Mouse (Mus musculus) small intestine, adult 2 months (tissue): Measurements from ENCODE around the gene Ptprm. TPM values are rescaled to one million over a fixed set of nuclear protein-coding genes. Genes with fewer than 3 reads are reported as not detected.

Experiments
- H3K27ac ChIP-seq: fragments of 200-500 bp; 2 replicates; pipeline ENCODE4 v1.5.1; 2012; ENCODE audit warnings: low read depth, low read length, control low read depth, inconsistent platforms; ENCODE audit not compliant: insufficient read depth
- H3K27me3 ChIP-seq: fragments of 200-500 bp; 2 replicates; pipeline ENCODE4 v1.6.1; 2012; ENCODE audit warnings: mild to moderate bottlenecking, moderate library complexity, low read length, inconsistent platforms; ENCODE audit not compliant: control insufficient read depth, insufficient read depth
- H3K36me3 ChIP-seq: fragments of 200-500 bp; 2 replicates; pipeline ENCODE4 v1.6.1; 2012; ENCODE audit warnings: mild to moderate bottlenecking, low read length, control low read depth, inconsistent platforms; ENCODE audit not compliant: control insufficient read depth, insufficient read depth
- H3K4me1 ChIP-seq: fragments of 200-500 bp; 2 replicates; pipeline ENCODE4 v1.6.1; 2012; ENCODE audit warnings: low read length, inconsistent platforms, mixed read lengths; ENCODE audit not compliant: control insufficient read depth, insufficient read depth, insufficient read length
- H3K4me3 ChIP-seq: fragments of 200-500 bp; 2 replicates; pipeline ENCODE4 v1.5.1; 2012; ENCODE audit warnings: low read depth, mild to moderate bottlenecking, control low read depth, inconsistent platforms, low read length, moderate library complexity
- CTCF ChIP-seq: fragments of 200-500 bp; IDR thresholded peaks from 2 replicates; pipeline ENCODE4 v1.5.1; 2012; ENCODE audit warnings: low read depth, mild to moderate bottlenecking, control low read depth, inconsistent platforms, low read length, moderate library complexity, mixed read lengths; ENCODE audit not compliant: insufficient replicate concordance, insufficient read length; ENCODE audit errors: extremely low read depth
- POLR2A ChIP-seq: fragments of 200-500 bp; IDR thresholded peaks from 2 replicates; pipeline ENCODE4 v1.6.1; 2012; ENCODE audit warnings: low read depth, mild to moderate bottlenecking, control low read depth, inconsistent platforms, low read length, moderate library complexity
- WGBS: fragments of 180-500 bp; shearing (Covaris S2); methylation state at CpG from one replicate; pipeline ENCODE4 v1.1.7; 2018; 5-methylcytosine and 5-hydroxymethylcytosine counted together
- polyA plus RNA-seq: library from polyadenylated mRNA; depleted of rRNA; stranded (reverse); fragments of >200 nt; gene quantifications from 2 replicates; pipeline ENCODE4 v1.2.3, GENCODE M21; 2012

Gene Ptprm
- polyA plus RNA-seq, 1 experiment: 3.8 TPM

DNA sequence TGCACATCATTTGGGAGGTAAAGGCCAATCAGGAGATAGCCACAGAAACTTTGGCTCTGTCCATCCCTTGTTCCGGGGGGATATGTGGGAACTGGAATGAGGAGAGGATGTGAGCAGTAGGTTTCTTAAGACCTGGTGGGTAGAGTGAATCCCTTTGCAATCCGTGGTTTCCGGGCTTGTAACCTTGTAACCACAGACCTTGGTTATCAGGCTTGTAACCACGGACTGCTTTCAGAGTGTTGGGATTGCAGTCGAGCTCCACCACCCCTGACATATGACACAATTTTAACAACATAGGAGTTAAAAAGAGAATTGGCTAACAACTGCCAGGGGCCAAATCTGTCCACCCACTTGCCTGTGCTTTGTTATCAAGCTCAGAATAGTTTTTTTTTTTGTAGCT is 270.2 kb downstream of the Ptprm start:
- no peak overlapping the region for H3K27ac ChIP-seq
- no peak for TF ChIP-seq CTCF
- no peak for TF ChIP-seq POLR2A
- WGBS: 64% methylated on average over 5 of the region's 5 CpGs
- no peaks in the 10 kb centered on the region for H3K27me3 ChIP-seq
- no peaks in the 10 kb centered on the region for H3K36me3 ChIP-seq
- no peaks in the 10 kb centered on the region for H3K4me1 ChIP-seq
- no peak overlapping the region for H3K4me3 ChIP-seq

DNA sequence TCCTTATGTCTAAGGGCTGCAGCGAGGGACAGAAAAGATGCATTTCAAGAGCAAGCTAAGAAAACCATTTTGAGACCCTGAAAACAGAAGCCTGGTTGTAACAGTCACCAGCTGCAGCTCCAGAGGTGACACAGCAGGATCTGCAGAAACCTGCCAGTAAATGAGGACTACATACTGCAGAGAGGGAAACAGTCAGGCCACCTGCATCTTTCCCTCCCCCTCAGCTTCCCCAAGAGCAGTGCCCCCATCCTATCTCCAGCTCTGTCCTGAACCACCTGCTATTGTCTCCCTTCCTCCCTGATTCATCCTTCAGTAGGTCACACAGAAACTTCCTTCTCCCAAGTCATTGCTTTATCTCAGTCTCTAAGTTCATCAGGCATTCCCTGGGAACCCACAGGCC is 274.7 kb downstream of the Ptprm start:
- Histone ChIP-seq H3K4me3 (no peak overlapping the region), H3K27me3 (no peaks in the 10 kb centered on the region), H3K4me1 (no peaks in the 10 kb centered on the region), H3K36me3 (no peaks in the 10 kb centered on the region), H3K27ac (no peak overlapping the region)
- TF ChIP-seq CTCF (no peak), POLR2A (no peak)
- WGBS: 69% methylated on average over 1 of the region's 1 CpGs

DNA sequence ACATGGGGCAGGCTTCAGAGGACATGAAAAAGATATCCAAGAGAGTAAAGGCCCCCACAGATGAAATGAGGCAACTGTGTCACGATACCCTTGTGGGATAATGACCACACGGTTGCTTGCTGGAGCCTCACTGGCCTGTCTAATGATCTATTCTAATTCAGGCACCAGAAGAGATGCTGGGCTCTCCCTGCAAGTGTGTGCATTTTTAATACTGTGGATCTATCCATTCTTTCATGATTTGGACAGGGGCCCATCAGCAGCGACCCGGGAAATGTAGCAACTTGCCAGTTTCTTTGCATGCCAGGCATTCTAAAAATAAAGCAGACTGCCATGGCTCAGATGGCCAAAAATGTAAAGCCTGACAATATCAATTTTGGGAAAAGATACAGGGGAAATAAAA is 280.7 kb downstream of the Ptprm start:
- TF ChIP-seq POLR2A (no peak), CTCF (no peak)
- no peak overlapping the region for H3K4me3 ChIP-seq
- no peak overlapping the region for H3K27ac ChIP-seq
- 75% methylated on average over 4 of the region's 4 CpGs for WGBS
- H3K27me3 ChIP-seq: no peaks in the 10 kb centered on the region
- H3K4me1 ChIP-seq: no peaks in the 10 kb centered on the region
- no peaks in the 10 kb centered on the region for H3K36me3 ChIP-seq

DNA sequence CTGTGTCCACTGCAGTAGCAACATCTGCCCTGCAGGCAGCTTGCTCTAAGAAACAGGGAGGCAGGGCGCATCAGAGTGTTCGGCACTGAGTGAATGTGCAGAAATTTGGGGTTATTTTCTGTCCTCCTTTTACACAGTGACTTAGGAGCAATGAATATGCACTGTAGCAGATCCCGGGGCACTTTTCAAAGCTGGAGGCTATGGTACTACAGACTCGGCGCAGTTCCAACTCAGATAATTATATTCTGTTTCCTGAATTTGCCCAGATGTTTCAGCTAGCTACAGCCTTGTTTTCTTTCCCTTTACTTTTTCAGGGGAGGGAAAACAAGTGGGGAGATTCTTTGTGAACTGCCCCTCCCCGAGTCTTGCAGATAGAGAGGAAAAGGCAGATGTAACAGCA is 281.1 kb downstream of the Ptprm start:
- H3K27ac ChIP-seq: no peak overlapping the region
- WGBS: 80% methylated on average over 6 of the region's 6 CpGs
- no peaks in the 10 kb centered on the region for H3K36me3 ChIP-seq
- TF ChIP-seq CTCF (no peak), POLR2A (no peak)
- no peaks in the 10 kb centered on the region for H3K27me3 ChIP-seq
- no peak overlapping the region for H3K4me3 ChIP-seq
- H3K4me1 ChIP-seq: no peaks in the 10 kb centered on the region

DNA sequence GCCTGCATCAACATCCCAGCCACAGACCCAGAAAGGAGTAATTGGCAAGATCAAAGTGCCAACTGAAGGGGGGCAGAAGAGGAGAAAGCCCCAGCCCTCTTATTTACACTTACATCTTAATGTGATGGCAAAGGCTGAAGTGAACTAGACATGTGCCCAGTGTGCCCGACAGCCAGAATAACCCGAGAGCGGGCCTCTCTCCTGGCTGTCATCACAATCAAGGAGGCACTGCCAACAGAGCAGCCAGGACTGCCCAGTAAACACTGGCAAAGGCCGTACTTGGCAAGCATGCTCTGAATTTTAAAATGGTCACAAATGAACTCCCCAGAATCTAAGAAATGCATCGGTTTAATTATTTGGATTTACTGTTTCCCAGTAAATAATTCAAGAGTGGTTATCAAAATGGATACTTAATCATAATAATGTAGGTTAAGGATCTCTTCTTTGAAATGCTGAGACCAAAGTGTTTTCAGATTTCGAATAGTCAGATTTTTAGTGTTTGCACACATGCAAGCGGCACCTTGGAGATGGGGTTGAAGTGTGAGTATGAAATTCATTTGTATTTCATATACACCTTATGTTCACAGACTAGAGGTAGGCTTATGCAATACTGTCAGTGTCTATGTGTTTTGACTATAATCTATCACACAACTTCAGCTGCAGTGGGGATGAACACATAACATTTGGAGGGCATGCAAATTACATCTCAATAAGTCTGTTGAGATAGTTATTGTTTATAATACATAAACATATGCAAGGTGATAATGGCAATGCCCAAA is 282.8 kb downstream of the Ptprm start:
- H3K36me3 ChIP-seq: no peaks in the 10 kb centered on the region
- no peak overlapping the region for H3K4me3 ChIP-seq
- no peak overlapping the region for H3K27ac ChIP-seq
- 83% methylated on average over 7 of the region's 7 CpGs for WGBS
- H3K4me1 ChIP-seq: no peaks in the 10 kb centered on the region
- H3K27me3 ChIP-seq: no peaks in the 10 kb centered on the region
- no peak for TF ChIP-seq POLR2A
- no peak for TF ChIP-seq CTCF

DNA sequence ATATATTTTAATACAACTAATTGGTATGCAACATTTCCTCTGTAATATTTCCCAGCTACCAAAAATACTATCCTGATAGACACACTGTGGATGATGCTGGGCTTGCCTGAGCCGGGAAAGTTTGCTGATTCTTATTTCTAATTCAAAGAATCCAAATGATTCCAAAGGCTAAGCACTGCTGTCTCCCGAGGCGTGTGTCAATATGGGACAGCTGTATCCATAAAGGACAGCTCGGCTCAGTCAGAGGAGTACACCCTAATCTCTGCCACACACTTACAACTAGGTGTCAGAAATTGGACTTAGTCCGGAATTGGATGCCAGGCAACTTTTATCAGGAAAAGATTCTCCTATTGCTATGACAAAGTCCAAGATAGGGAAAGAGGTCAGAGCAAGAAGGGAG is 290.6 kb downstream of the Ptprm start:
- no peak overlapping the region for H3K4me3 ChIP-seq
- no peak for TF ChIP-seq CTCF
- TF ChIP-seq POLR2A: no peak
- H3K36me3 ChIP-seq: no peaks in the 10 kb centered on the region
- no peaks in the 10 kb centered on the region for H3K27me3 ChIP-seq
- H3K4me1 ChIP-seq: no peaks in the 10 kb centered on the region
- H3K27ac ChIP-seq: no peak overlapping the region
- 33% methylated on average over 5 of the region's 5 CpGs for WGBS

DNA sequence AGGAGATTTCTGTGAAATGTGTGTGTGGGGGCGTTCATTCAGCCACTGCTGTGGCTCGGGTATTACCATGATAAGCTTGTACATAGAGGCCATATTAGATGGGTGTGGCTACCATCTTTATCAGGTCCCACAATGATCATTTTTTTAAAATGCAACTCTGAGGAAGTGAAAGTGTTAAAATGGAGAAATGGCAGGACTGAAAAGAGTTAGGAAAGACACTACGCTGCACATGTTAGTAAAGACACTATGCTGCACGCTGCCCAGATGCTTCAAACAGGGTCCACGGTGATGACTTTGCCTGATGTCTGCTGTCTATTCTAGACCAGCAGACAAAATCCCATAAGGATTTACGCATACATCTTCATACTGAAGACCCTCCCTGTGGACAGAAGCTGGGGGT is 298.6 kb downstream of the Ptprm start:
- no peak overlapping the region for H3K4me3 ChIP-seq
- WGBS: 81% methylated on average over 6 of the region's 6 CpGs
- TF ChIP-seq CTCF: no peak
- no peak for TF ChIP-seq POLR2A
- H3K27me3 ChIP-seq: no peaks in the 10 kb centered on the region
- H3K36me3 ChIP-seq: no peaks in the 10 kb centered on the region
- no peak overlapping the region for H3K27ac ChIP-seq
- H3K4me1 ChIP-seq: no peaks in the 10 kb centered on the region
